In genomic region chr9:12062488-12062887, GRCm38 (mm10) we compare ENCODE assay signal across 27 mouse cellular contexts.
"Had no signal": no experiment of that assay in that cellular context is flagged by ENCODE, and none has a peak within 500 bp of the region (broad histone marks: within the 10 kb centered on the region; RNA-seq: fewer than 3 reads in every experiment).

No protein-coding gene starts in this region.

- H3K36me3 ChIP-seq: heart, embryonic 10.5 days; heart, embryonic 12.5 days; hindbrain, embryonic 10.5 days; hindbrain, embryonic 12.5 days; intestine, embryonic 15.5 days; limb, embryonic 10.5 days; limb, embryonic 12.5 days; liver, embryonic 13.5 days had no signal

- H3K4me3 ChIP-seq: gastrocnemius, adult 2 months; heart, embryonic 10.5 days; heart, embryonic 12.5 days; hindbrain, embryonic 10.5 days; hindbrain, embryonic 12.5 days; intestine, embryonic 15.5 days; layer of hippocampus, adult 2 months; left cerebral cortex, adult 2 months; limb, embryonic 10.5 days; limb, embryonic 12.5 days; liver, embryonic 13.5 days had no signal

- H3K9me3 ChIP-seq: heart, embryonic 10.5 days; heart, embryonic 12.5 days; hindbrain, embryonic 10.5 days; hindbrain, embryonic 12.5 days; intestine, embryonic 15.5 days; limb, embryonic 10.5 days; limb, embryonic 12.5 days; liver, embryonic 13.5 days had no signal

- H3K4me1 ChIP-seq: heart, embryonic 10.5 days; heart, embryonic 12.5 days; hindbrain, embryonic 10.5 days; hindbrain, embryonic 12.5 days; intestine, embryonic 15.5 days; limb, embryonic 10.5 days; limb, embryonic 12.5 days; liver, embryonic 13.5 days had no signal

- H3K27ac ChIP-seq: gastrocnemius, adult 2 months; heart, embryonic 10.5 days; hindbrain, embryonic 10.5 days; hindbrain, embryonic 12.5 days; hindbrain, embryonic 14.5 days; intestine, embryonic 15.5 days; layer of hippocampus, adult 2 months; left cerebral cortex, adult 2 months; limb, embryonic 10.5 days; limb, embryonic 12.5 days; liver, embryonic 13.5 days had no signal

- H3K9ac ChIP-seq: heart, embryonic 12.5 days; hindbrain, embryonic 12.5 days; hindbrain, embryonic 14.5 days; intestine, embryonic 15.5 days; limb, embryonic 12.5 days; liver, embryonic 13.5 days had no signal

- H3K4me2 ChIP-seq: heart, embryonic 12.5 days; hindbrain, embryonic 12.5 days; hindbrain, embryonic 14.5 days; intestine, embryonic 15.5 days; limb, embryonic 12.5 days; liver, embryonic 11.5 days; liver, embryonic 13.5 days had no signal

- ATAC-seq: hindbrain, embryonic 16.5 days; inflammation-experienced regulatory T-cells, adult 6 months; intestine, embryonic 15.5 days; intestine, postnatal 0 days had no signal

- H3K27me3 ChIP-seq: heart, embryonic 12.5 days; hindbrain, embryonic 12.5 days; intestine, embryonic 15.5 days; limb, embryonic 12.5 days; liver, embryonic 13.5 days had no signal

- DNase-seq: gastrocnemius, adult 2 months; gastrocnemius, postnatal 10 days; gastrocnemius, postnatal 25 days; heart, adult 18-20 months; heart, postnatal 10 days; heart, postnatal 4 days; kidney, adult 18-20 months; kidney, adult 8-10 months; kidney, postnatal 10 days; kidney, postnatal 25 days; kidney, postnatal 4 days; liver; liver, embryonic 13.5 days had no signal
